Mouse (Mus musculus): ENCODE results near the gene 1700024G13Rik. TPM values are rescaled to one million over a fixed set of nuclear protein-coding genes. Genes with fewer than 3 reads are reported as not detected.

1700024G13Rik gene
- polyA plus RNA-seq (2015; fragmentation: Nextera tagmentation; extraction: Ambion mirVana): not detected in 2 replicates

DNA sequence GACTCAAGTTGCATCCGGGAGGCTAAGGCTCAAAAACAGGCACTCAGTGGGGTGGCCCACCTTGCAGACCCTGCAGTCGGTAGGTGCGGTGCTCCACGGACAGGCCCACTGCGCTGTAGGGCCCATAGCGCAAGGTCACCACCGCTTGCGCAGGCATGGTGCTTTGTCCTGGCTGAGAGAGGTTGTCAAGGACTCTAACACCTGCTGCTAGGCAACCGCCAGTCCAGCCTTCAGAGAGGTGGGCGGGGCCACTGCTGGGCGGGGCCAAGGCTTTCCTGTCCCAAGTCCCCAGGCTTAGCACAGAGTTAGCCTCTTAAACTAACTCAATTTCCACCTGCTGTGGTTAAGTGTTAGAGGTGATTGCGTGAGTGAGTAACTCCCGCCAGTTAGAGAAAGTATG lies at the start of gene 1700024G13Rik:
Gene 1700024G13Rik, minus strand, starts transcription at position 196 of the 400 bp plus-strand sequence.
- no peaks in the 10 kb centered on the region for H3K27me3 ChIP-seq (ENCODE audit: insufficient read depth, low read length)
- H3K4me1 ChIP-seq (ENCODE audit: insufficient read depth): no peaks in the 10 kb centered on the region
- no peaks in the 10 kb centered on the region for H3K36me3 ChIP-seq (replicated peaks; ENCODE audit: insufficient read depth, low read length)
- ATAC-seq (peak; percentile 56; the same call in 1 of the 2 replicates), DNase-seq (peak; percentile 72)
- no peak within 1 kb of the TSS for H3K4me2 ChIP-seq (ENCODE audit: low read depth, low read length)
- H3K9ac ChIP-seq (replicated peaks): no peak within 1 kb of the TSS
- TF ChIP-seq EP300 (IDR thresholded peaks at IDR 0.05; ENCODE audit: low read depth): no peak
- no peak for TF ChIP-seq CTCF (IDR thresholded peaks at IDR 0.05; ENCODE audit: low read depth)
- H3K9me3 ChIP-seq (ENCODE audit: low read length): no peaks in the 10 kb centered on the region
- 11% methylated on average over 13 of the region's 13 CpGs for WGBS (ENCODE audit: insufficient replicate concordance)
- H3K27ac ChIP-seq (ENCODE audit: low read depth): no peak within 1 kb of the TSS
- H3K4me3 ChIP-seq (ENCODE audit: low read depth, low read length): no peak within 1 kb of the TSS

DNA sequence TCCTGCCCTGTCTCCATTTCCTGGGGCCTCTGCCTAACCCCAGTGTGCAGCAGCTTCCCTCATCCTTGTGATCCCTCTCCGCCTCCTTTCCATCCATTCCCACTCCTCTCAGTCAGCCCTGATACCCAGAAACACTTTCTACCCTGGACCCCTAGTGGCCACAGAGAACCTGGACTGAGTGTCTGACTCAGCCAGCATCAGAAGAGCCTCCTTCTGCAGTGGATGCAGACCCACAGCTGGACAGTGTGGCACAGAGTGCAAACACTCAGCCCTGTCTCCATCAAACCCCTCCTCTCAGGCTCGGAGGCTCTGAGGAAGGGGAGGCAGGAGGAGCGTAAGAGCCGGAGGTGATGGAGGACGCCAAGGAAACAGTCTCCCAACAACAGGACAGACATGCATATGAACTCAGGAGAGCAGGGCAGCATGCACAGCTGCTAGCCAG lies 49.2 kb upstream of the 1700024G13Rik start:
- TF ChIP-seq CTCF (IDR thresholded peaks at IDR 0.05; ENCODE audit: low read depth): peak; percentile 26; the same call in 1 of the 2 replicates
- no peak for TF ChIP-seq EP300 (IDR thresholded peaks at IDR 0.05; ENCODE audit: low read depth)
- Histone ChIP-seq H3K4me3 (ENCODE audit: low read depth, low read length) (no peak overlapping the region), H3K4me1 (ENCODE audit: insufficient read depth) (no peaks in the 10 kb centered on the region), H3K9me3 (ENCODE audit: low read length) (no peaks in the 10 kb centered on the region), H3K27ac (ENCODE audit: low read depth) (no peak overlapping the region), H3K27me3 (ENCODE audit: insufficient read depth, low read length) (no peaks in the 10 kb centered on the region), H3K9ac (replicated peaks) (no peak overlapping the region), H3K36me3 (replicated peaks; ENCODE audit: insufficient read depth, low read length) (no peaks in the 10 kb centered on the region), H3K4me2 (ENCODE audit: low read depth, low read length) (no peak overlapping the region)
- no peak for DNase-seq
- ATAC-seq: no peak
- WGBS (ENCODE audit: insufficient replicate concordance): 53% methylated on average over 5 of the region's 5 CpGs

DNA sequence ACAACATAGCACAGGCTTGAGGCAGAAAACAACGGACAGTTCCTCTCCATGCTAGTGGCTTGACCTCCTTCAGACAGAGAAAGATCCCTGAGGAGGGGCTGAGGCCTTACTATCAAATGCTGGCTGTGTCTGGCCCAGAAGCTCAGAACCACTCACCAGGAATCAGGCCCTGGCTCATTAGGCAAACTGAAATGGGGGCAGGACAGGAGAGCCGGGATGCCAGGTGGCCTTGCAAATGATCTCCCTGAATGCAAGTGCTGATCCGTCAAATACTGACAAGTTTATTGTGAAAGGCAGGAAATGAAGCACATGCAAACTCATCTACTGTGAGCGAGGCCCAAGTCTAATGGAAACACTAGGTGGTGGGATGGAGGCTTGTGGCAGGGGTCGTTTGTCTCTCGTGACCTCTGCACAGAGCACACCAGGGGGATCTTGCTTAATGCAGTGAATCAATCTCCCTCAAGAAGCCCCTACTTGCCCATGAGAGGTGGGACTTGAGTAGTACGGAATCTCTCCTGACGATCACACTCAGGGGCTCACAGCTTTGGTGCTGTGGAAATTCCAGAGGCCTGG lies 40.9 kb upstream of the 1700024G13Rik start:
- ATAC-seq: no peak

DNA sequence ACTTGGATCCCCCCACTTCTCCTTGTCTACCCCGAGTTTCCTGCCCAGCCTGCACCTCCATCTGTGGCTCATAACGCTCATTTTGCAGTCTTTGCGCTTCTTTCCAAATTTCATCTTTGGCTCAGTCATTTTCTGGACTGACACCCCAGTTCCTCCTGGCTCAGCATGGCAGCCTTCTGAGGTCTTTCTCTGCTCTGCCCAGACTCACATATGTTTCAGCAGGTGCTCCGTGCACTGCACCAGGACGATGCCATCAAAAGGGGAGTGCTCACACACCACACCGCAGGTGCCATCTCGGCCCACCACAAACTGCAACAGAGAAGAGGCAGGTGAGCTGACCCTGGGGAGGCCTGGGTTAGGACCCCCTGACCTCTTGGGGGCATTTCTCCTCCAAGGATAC lies 35.8 kb upstream of the 1700024G13Rik start:
- no peaks in the 10 kb centered on the region for H3K4me1 ChIP-seq (ENCODE audit: insufficient read depth)
- no peaks in the 10 kb centered on the region for H3K9me3 ChIP-seq (ENCODE audit: low read length)
- ATAC-seq (no peak), DNase-seq (no peak)
- H3K9ac ChIP-seq (replicated peaks): no peak overlapping the region
- H3K4me2 ChIP-seq (ENCODE audit: low read depth, low read length): no peak overlapping the region
- no peaks in the 10 kb centered on the region for H3K36me3 ChIP-seq (replicated peaks; ENCODE audit: insufficient read depth, low read length)
- no peak for TF ChIP-seq CTCF (IDR thresholded peaks at IDR 0.05; ENCODE audit: low read depth)
- TF ChIP-seq EP300 (IDR thresholded peaks at IDR 0.05; ENCODE audit: low read depth): no peak
- H3K27ac ChIP-seq (ENCODE audit: low read depth): no peak overlapping the region
- no peak overlapping the region for H3K4me3 ChIP-seq (ENCODE audit: low read depth, low read length)
- WGBS (ENCODE audit: insufficient replicate concordance): 80% methylated on average over 7 of the region's 7 CpGs
- no peaks in the 10 kb centered on the region for H3K27me3 ChIP-seq (ENCODE audit: insufficient read depth, low read length)

More for the DNA sequence above, 40.9 kb upstream of the 1700024G13Rik start:
- Histone ChIP-seq H3K9me3 (ENCODE audit: low read length) (no peaks in the 10 kb centered on the region), H3K27me3 (ENCODE audit: insufficient read depth, low read length) (no peaks in the 10 kb centered on the region), H3K4me1 (ENCODE audit: insufficient read depth) (no peaks in the 10 kb centered on the region), H3K4me2 (ENCODE audit: low read depth, low read length) (no peak overlapping the region), H3K9ac (replicated peaks) (no peak overlapping the region), H3K27ac (ENCODE audit: low read depth) (no peak overlapping the region), H3K4me3 (ENCODE audit: low read depth, low read length) (no peak overlapping the region), H3K36me3 (replicated peaks; ENCODE audit: insufficient read depth, low read length) (no peaks in the 10 kb centered on the region)
- no peak for DNase-seq
- TF ChIP-seq EP300 (IDR thresholded peaks at IDR 0.05; ENCODE audit: low read depth) (no peak), CTCF (IDR thresholded peaks at IDR 0.05; ENCODE audit: low read depth) (no peak)
- 46% methylated on average over 8 of the region's 8 CpGs for WGBS (ENCODE audit: insufficient replicate concordance)

DNA sequence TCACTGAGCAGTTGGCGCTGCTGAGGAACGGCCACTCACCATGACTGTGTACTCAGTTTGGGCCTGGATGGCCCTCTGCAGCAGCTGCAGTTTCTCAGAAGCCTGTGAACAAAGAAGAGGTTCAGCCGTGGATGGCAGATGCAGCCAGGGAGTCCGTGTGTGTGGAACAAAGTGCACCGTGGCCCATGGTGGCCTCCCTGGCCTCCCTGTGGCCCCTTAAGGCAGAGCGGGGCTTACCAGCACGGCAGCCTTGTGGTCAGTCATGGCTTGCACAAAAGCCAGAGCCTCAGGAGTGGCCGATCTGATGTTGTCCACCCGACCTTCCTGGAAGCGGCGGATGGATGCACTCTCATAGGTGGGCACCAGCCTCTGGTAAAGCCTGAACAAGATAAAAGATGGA lies 30.6 kb upstream of the 1700024G13Rik start:
- H3K27me3 ChIP-seq (ENCODE audit: insufficient read depth, low read length): no peaks in the 10 kb centered on the region
- ATAC-seq: no peak

DNA sequence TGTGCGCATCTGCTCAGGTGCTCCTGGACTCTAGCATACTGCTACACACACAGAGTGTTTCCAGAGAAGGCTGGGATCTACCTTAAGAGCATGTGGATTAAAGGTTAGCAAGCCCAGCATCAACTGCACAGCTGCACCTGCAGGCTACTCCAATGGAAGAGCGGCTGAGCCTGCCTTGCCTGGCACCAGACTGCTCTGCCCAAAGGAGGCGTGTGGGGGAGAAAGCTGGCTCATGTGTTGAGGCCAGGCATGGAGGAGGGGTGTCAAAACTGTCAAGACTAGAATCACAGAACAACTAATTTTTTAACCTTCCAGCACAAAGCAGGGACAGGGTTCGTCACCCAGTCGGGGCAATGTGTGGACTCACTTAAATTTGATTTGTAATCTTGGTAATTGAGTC lies 23.9 kb upstream of the 1700024G13Rik start:
- H3K27me3 ChIP-seq (ENCODE audit: insufficient read depth, low read length): no peaks in the 10 kb centered on the region
- H3K4me2 ChIP-seq (ENCODE audit: low read depth, low read length): no peak overlapping the region
- no peak overlapping the region for H3K27ac ChIP-seq (ENCODE audit: low read depth)
- DNase-seq (peak; percentile 3), ATAC-seq (no peak)
- peaks cover under 1% of the 10 kb centered on the region; the same call in 1 of the 2 replicates for H3K9me3 ChIP-seq (ENCODE audit: low read length)
- 84% methylated on average over 5 of the region's 5 CpGs for WGBS (ENCODE audit: insufficient replicate concordance)
- H3K4me3 ChIP-seq (ENCODE audit: low read depth, low read length): no peak overlapping the region
- TF ChIP-seq CTCF (IDR thresholded peaks at IDR 0.05; ENCODE audit: low read depth) (no peak), EP300 (IDR thresholded peaks at IDR 0.05; ENCODE audit: low read depth) (no peak)
- H3K4me1 ChIP-seq (ENCODE audit: insufficient read depth): no peaks in the 10 kb centered on the region
- H3K36me3 ChIP-seq (replicated peaks; ENCODE audit: insufficient read depth, low read length): no peaks in the 10 kb centered on the region
- no peak overlapping the region for H3K9ac ChIP-seq (replicated peaks)

More for the DNA sequence above, 30.6 kb upstream of the 1700024G13Rik start:
- no peaks in the 10 kb centered on the region for H3K36me3 ChIP-seq (replicated peaks; ENCODE audit: insufficient read depth, low read length)
- DNase-seq: no peak
- no peak overlapping the region for H3K27ac ChIP-seq (ENCODE audit: low read depth)
- peaks cover 2% of the 10 kb centered on the region; the same call in 1 of the 2 replicates for H3K9me3 ChIP-seq (ENCODE audit: low read length)
- no peaks in the 10 kb centered on the region for H3K4me1 ChIP-seq (ENCODE audit: insufficient read depth)
- no peak overlapping the region for H3K4me3 ChIP-seq (ENCODE audit: low read depth, low read length)
- WGBS (ENCODE audit: insufficient replicate concordance): 84% methylated on average over 11 of the region's 11 CpGs
- H3K9ac ChIP-seq (replicated peaks): no peak overlapping the region
- TF ChIP-seq EP300 (IDR thresholded peaks at IDR 0.05; ENCODE audit: low read depth) (no peak), CTCF (IDR thresholded peaks at IDR 0.05; ENCODE audit: low read depth) (no peak)
- H3K4me2 ChIP-seq (ENCODE audit: low read depth, low read length): no peak overlapping the region
